Mouse (Mus musculus) forebrain, embryonic 16.5 days (tissue): ENCODE measurements around the gene Cdt1. TPM values are rescaled to one million over a fixed set of nuclear protein-coding genes. Genes with fewer than 3 reads are reported as not detected.
A peak's percentile ranks its signal among the peaks of the same experiment; 100 is the strongest.

Experiments used
- ATAC-seq: fragments of 200-750 bp; cut with Nextera tagmentation; 2 replicates; pipeline ENCODE4 v1.8.0; 2017; ENCODE audit warnings: mild to moderate bottlenecking, moderate library complexity
- H3K27ac ChIP-seq: fragments of 300-500 bp; sonication (generic); 2 replicates; pipeline ENCODE4 v1.5.1; 2014; ENCODE audit warnings: low read length, control low read depth
- H3K27me3 ChIP-seq: fragments of 300-500 bp; sonication (generic); replicated peaks from 2 replicates; pipeline ENCODE4 v1.6.1; 2014; ENCODE audit warnings: low read length; ENCODE audit not compliant: control insufficient read depth, insufficient read depth
- H3K36me3 ChIP-seq: fragments of 300-500 bp; sonication (generic); 2 replicates; pipeline ENCODE4 v1.6.1; 2014; ENCODE audit not compliant: control insufficient read depth, insufficient read depth
- H3K4me1 ChIP-seq: fragments of 300-500 bp; sonication (generic); replicated peaks from 2 replicates; pipeline ENCODE4 v1.6.1; 2014; ENCODE audit warnings: low read length; ENCODE audit not compliant: control insufficient read depth, insufficient read depth
- H3K4me2 ChIP-seq: fragments of 300-500 bp; sonication (generic); 2 replicates; pipeline ENCODE4 v1.6.1; 2014; ENCODE audit warnings: mild to moderate bottlenecking, low read length, control low read depth
- H3K4me3 ChIP-seq: fragments of 300-500 bp; sonication (generic); replicated peaks from 2 replicates; pipeline ENCODE4 v1.5.1; 2014; ENCODE audit warnings: mild to moderate bottlenecking, low read length, control low read depth
- H3K9ac ChIP-seq: fragments of 300-500 bp; sonication (generic); replicated peaks from 2 replicates; pipeline ENCODE4 v1.6.1; 2014; ENCODE audit warnings: low read depth, low read length, control low read depth
- H3K9me3 ChIP-seq: fragments of 300-500 bp; sonication (generic); 2 replicates; pipeline ENCODE4 v1.6.1; 2016; ENCODE audit warnings: low read length; ENCODE audit not compliant: control insufficient read depth
- whole genome bisulfite sequencing: fragments of 180-500 bp; shearing (Covaris S2); extraction: QIAGEN DNeasy Blood & Tissue Kit; methylation state at CpG from one replicate; pipeline ENCODE4 v1.1.7; 2014; 5-methylcytosine and 5-hydroxymethylcytosine counted together
- polyA plus RNA-seq: library from polyadenylated mRNA; unstranded; fragments of >200 nt; fragmentation: Nextera tagmentation; extraction: Ambion mirVana; gene quantifications from 2 replicates; pipeline ENCODE4 v1.2.1, GENCODE M21; 2015

Cdt1 gene
- polyA plus RNA-seq, 1 experiment from 2014 or later, result 12.0 TPM

DNA sequence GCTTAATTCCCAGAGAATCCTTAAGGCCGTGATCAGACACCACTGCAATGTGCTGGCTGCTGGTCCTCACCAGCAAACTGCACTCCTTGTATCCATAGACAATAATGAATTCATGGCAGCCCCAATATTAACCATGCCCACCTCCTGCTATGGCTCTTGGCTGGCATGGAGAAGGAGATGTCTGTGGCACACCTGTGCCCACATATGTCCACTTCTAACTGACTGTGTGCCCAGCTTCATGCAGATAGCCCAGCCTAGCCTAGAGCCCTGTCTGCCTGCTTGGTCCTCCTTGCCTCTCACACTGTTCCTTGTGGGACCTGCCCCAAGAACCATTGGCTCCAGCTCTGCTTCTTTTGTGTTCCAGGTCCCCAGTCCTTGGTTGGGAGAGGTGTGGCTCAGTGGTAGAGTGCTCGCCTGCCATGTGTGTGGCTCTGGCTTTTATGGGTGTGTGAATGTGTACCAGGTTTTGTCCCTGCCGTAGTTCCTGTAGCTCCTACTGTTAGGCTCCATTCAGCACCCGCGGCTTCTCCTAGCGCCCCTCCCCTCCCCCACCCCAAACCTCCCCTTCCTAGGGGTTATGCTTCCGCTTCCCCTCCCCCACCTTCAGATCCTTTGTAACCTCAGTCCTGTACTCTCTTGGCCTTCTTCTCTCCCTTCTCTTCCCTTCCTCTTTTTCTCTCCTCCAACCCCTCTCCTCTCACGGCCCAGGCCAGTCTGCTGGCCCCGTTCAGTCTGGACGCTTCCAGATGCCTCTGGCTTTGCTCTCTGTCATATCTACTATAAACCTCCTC, 10.4 kb upstream of the Cdt1 start:
- no peaks in the 10 kb centered on the region for H3K36me3 ChIP-seq
- 45% methylated on average over 10 of the region's 10 CpGs for WGBS
- peaks cover 5% of the 10 kb centered on the region for H3K4me1 ChIP-seq
- no peak overlapping the region for H3K27ac ChIP-seq
- H3K4me2 ChIP-seq, result no peak overlapping the region
- no peak overlapping the region for H3K9ac ChIP-seq
- H3K27me3 ChIP-seq, result no peaks in the 10 kb centered on the region
- H3K4me3 ChIP-seq, result no peak overlapping the region
- no peak for ATAC-seq
- no peaks in the 10 kb centered on the region for H3K9me3 ChIP-seq

DNA sequence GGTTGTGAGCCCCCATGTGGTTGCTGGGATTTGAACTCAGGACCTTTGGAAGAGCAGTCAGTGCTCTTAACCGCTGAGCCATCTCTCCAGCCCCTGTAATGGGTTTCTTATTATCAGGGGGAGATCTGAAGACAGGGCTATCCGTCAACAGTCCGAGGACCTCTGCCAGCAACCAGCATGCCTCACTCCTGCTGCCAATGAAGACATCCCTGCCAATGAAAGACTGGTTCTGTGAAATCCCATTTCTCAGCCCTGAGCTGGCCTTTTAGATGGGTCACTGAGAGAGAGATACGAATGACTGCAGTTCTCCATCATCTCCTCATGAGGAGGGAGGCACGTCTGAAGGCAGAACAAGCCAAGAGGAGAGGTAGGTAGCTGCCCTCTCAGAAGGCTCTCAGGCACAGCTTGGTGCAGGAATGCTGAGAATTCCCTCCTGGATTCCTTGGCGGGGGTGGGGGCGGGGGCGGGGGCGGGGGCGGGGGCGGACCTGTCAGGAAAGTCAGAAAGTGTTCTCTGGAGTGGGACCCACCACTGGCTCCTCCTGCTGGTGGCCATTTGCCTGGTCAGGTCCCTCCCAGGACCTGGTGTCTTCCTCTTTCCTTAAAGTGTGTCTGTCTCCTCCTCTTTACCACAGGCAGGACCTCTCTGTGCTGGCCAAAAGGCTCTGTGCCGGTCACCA, 9.0 kb upstream of the Cdt1 start:
- Histone ChIP-seq H3K4me3 (no peak overlapping the region), H3K4me1 (peaks cover 5% of the 10 kb centered on the region), H3K9ac (no peak overlapping the region), H3K9me3 (no peaks in the 10 kb centered on the region), H3K36me3 (no peaks in the 10 kb centered on the region), H3K4me2 (no peak overlapping the region), H3K27ac (no peak overlapping the region), H3K27me3 (no peaks in the 10 kb centered on the region)
- WGBS, result 17% methylated on average over 12 of the region's 12 CpGs
- ATAC-seq, result no peak

DNA sequence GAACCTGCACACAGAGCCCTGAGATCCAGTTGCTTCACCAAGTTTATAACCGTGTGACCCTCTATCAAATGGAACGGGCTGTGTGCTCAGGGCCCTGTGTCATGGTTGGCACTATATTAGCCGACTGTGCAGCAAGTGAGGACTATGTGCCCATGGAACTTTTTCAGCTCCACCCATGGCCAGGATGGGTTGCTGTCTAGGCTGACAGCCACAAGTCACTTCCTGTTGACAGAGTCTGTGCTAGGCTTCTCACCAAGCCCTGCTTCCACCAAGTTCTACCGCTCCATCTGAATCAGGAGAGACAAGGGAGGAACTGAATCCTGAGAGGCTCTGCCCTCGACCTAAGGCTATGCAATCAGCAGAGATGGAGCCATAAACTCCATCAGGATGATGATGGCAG, 6.6 kb upstream of the Cdt1 start:
- H3K27me3 ChIP-seq, result no peaks in the 10 kb centered on the region
- H3K36me3 ChIP-seq, result no peaks in the 10 kb centered on the region
- peaks cover under 1% of the 10 kb centered on the region for H3K4me1 ChIP-seq
- ATAC-seq, result no peak
- H3K27ac ChIP-seq, result no peak overlapping the region
- 79% methylated on average over 5 of the region's 5 CpGs for WGBS
- no peak overlapping the region for H3K4me2 ChIP-seq
- H3K9me3 ChIP-seq, result no peaks in the 10 kb centered on the region
- no peak overlapping the region for H3K4me3 ChIP-seq
- H3K9ac ChIP-seq, result no peak overlapping the region

GRCm38 (mm10) chr8:122564363-122565352, 3.2 kb upstream of the Cdt1 start:
- Histone ChIP-seq H3K36me3 (no peaks in the 10 kb centered on the region), H3K9ac (no peak overlapping the region), H3K27ac (no peak overlapping the region), H3K4me1 (peaks cover 19% of the 10 kb centered on the region), H3K27me3 (no peaks in the 10 kb centered on the region), H3K4me3 (no peak overlapping the region), H3K9me3 (no peaks in the 10 kb centered on the region), H3K4me2 (no peak overlapping the region)
- 89% methylated on average over 25 of the region's 25 CpGs for WGBS
- ATAC-seq, result no peak

- Histone ChIP-seq H3K9ac (peak overlapping the region; percentile 75), H3K4me2 (peak overlapping the region; percentile 72), H3K27ac (peak overlapping the region; percentile 82; the same call in 1 of the 2 replicates), H3K27me3 (no peaks in the 10 kb centered on the region), H3K36me3 (no peaks in the 10 kb centered on the region), H3K9me3 (no peaks in the 10 kb centered on the region), H3K4me3 (peak overlapping the region; percentile 89), H3K4me1 (peaks cover 19% of the 10 kb centered on the region)
- no peak for ATAC-seq
- WGBS, result 19% methylated on average over 6 of the region's 6 CpGs
These were observed 1.0 kb upstream of the Cdt1 start for GRCm38 (mm10) chr8:122566766-122567165.

- peak; percentile 57 for ATAC-seq
- no peaks in the 10 kb centered on the region for H3K27me3 ChIP-seq
- H3K9ac ChIP-seq, result peak overlapping the region; percentile 69
These were observed 292 bp downstream of the Cdt1 start for GRCm38 (mm10) chr8:122568109-122568504.

GRCm38 (mm10) chr8:122568881-122569309, 1.1 kb downstream of the Cdt1 start:
- WGBS, result 10% methylated on average over 10 of the region's 10 CpGs
- peak overlapping the region; percentile 72 for H3K4me2 ChIP-seq
- 0 out of 2 replicates have a peak overlapping the region, but pooled peaks have one; percentile 29 for H3K9ac ChIP-seq

More at GRCm38 (mm10) chr8:122568109-122568504, 292 bp downstream of the Cdt1 start:
- Histone ChIP-seq H3K9me3 (no peaks in the 10 kb centered on the region), H3K27ac (peak overlapping the region; percentile 36; the same call in 1 of the 2 replicates), H3K4me3 (peak overlapping the region; percentile 89), H3K4me1 (peaks cover 22% of the 10 kb centered on the region), H3K36me3 (no peaks in the 10 kb centered on the region), H3K4me2 (peak overlapping the region; percentile 72)
- WGBS, result under 1% methylated on average over 34 of the region's 34 CpGs

DNA sequence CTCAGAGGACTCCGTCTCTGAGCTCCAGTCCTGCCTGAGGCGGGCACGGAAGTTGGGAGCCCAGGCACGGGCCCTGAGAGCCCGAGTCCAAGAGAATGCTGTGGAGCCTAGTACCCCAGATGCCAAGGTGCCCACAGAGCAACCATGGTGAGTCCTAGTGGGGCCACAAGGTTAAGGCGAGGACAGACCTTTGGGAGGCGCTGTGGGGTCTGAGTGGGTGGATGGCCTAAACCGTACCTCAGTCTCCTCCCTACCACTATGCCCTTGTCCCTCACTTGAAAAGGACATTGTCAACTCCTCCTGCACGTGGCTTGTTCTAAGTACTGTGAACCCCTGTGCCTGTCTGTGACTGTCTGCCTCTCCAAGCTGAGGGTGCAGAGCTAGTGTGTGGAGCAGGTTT, 1.5 kb downstream of the Cdt1 start:
- no peak overlapping the region for H3K9ac ChIP-seq
- no peak overlapping the region for H3K27ac ChIP-seq
- peaks cover 22% of the 10 kb centered on the region for H3K4me1 ChIP-seq
- H3K27me3 ChIP-seq, result no peaks in the 10 kb centered on the region
- WGBS, result 53% methylated on average over 9 of the region's 9 CpGs
- H3K9me3 ChIP-seq, result no peaks in the 10 kb centered on the region
- H3K4me2 ChIP-seq, result peak overlapping the region; percentile 72
- no peaks in the 10 kb centered on the region for H3K36me3 ChIP-seq
- ATAC-seq, result no peak
- peak overlapping the region; percentile 89 for H3K4me3 ChIP-seq

More at GRCm38 (mm10) chr8:122568881-122569309, 1.1 kb downstream of the Cdt1 start:
- no peaks in the 10 kb centered on the region for H3K27me3 ChIP-seq
- H3K36me3 ChIP-seq, result no peaks in the 10 kb centered on the region
- no peaks in the 10 kb centered on the region for H3K9me3 ChIP-seq
- H3K4me1 ChIP-seq, result peaks cover 22% of the 10 kb centered on the region
- peak overlapping the region; percentile 89 for H3K4me3 ChIP-seq
- no peak overlapping the region for H3K27ac ChIP-seq
- ATAC-seq, result no peak
